Mouse (Mus musculus) embryonic fibroblast, embryonic 13.5 days (primary cell): ENCODE measurements at regions not wholly inside any gene's neighbourhood (a gene's known extent, or its start where the extent isn't known, plus 50 kb on each side); places are given as distances from the start of the nearest gene placed in this dataset.

Experiments
- H3K27ac ChIP-seq: 2 replicates; pipeline ENCODE4 v1.5.1; 2012; ENCODE audit warnings: low read length, control low read depth, inconsistent platforms; ENCODE audit not compliant: insufficient read depth
- H3K4me1 ChIP-seq: 2 replicates; pipeline ENCODE4 v1.6.1; 2011; ENCODE audit warnings: low read length; ENCODE audit not compliant: control insufficient read depth, insufficient read depth
- H3K4me3 ChIP-seq: 2 replicates; pipeline ENCODE4 v1.5.1; 2011; ENCODE audit warnings: mild to moderate bottlenecking, control low read depth, low read length; ENCODE audit not compliant: insufficient read depth
- CTCF ChIP-seq: IDR thresholded peaks from 2 replicates; pipeline ENCODE4 v1.5.1; 2011; ENCODE audit warnings: mild to moderate bottlenecking, control low read depth, low read length, moderate library complexity, borderline replicate concordance; ENCODE audit not compliant: insufficient read depth
- POLR2A ChIP-seq: IDR thresholded peaks from 2 replicates; pipeline ENCODE4 v1.6.1; 2011; ENCODE audit warnings: low read depth, mild to moderate bottlenecking, control low read depth, low read length, moderate library complexity

- no peak overlapping the region for H3K4me3 ChIP-seq
- TF ChIP-seq CTCF = no peak
- H3K27ac ChIP-seq = peak overlapping the region; percentile 68
- no peaks in the 10 kb centered on the region for H3K4me1 ChIP-seq
Observed at GRCm38 (mm10) chr15:59795717-59796116, 220.7 kb downstream of the 4933412E24Rik start.

- Histone ChIP-seq H3K4me3 (no peak overlapping the region), H3K4me1 (no peaks in the 10 kb centered on the region), H3K27ac (peak overlapping the region; percentile 68)
- no peak for TF ChIP-seq CTCF
- TF ChIP-seq POLR2A = no peak
Observed at GRCm38 (mm10) chr15:59794871-59795270, 221.5 kb downstream of the 4933412E24Rik start.

GRCm38 (mm10) chr15:59786706-59787425, 229.5 kb downstream of the 4933412E24Rik start:
- no peak overlapping the region for H3K27ac ChIP-seq
- H3K4me3 ChIP-seq = no peak overlapping the region
- peaks cover 5% of the 10 kb centered on the region; the same call in 1 of the 2 replicates for H3K4me1 ChIP-seq
- TF ChIP-seq CTCF = no peak

DNA sequence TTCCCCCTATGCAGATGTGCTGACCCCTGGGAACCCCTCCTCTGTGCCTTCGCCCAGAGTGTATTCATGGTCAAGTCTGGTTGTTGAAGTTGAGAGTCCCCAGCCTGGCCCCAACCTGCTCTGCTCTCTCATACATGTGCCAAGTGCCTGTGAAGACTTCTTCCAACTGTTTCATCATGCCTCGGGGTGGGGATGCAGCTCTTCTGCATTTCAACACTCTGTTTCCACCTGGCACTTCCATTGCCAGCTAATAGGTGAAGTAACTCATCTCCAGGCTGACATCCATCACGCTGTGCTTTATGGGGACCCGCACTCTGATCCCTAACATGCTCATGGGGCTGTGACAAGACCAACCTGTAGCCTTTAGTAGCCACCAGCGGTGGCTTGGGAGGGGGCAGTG, 230.4 kb downstream of the 4933412E24Rik start:
- H3K27ac ChIP-seq = no peak overlapping the region
- peaks cover 5% of the 10 kb centered on the region; the same call in 1 of the 2 replicates for H3K4me1 ChIP-seq
- no peak overlapping the region for H3K4me3 ChIP-seq
- TF ChIP-seq CTCF (no peak), POLR2A (no peak)

DNA sequence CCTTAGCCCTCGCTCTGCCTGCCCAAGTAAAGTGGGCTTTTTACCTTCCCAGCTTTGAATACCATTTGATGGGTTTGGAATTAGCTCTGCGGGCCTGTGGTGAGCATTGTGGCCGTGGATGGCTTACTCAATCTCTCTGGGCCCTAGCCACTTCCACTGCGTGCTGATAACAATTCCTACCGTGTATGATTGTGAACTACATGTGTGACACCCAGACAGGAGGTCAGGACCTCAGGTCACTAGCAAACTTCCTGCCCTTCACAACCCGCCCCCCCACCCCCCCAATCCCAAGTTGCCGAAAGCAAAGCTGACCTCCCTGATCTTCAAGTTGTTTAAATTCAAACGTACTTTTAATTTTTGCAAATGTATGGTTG, 231.9 kb downstream of the 4933412E24Rik start:
- peaks cover 5% of the 10 kb centered on the region; the same call in 1 of the 2 replicates for H3K4me1 ChIP-seq
- TF ChIP-seq POLR2A = no peak
- no peak for TF ChIP-seq CTCF
- H3K27ac ChIP-seq = peak overlapping the region; percentile 73
- no peak overlapping the region for H3K4me3 ChIP-seq

DNA sequence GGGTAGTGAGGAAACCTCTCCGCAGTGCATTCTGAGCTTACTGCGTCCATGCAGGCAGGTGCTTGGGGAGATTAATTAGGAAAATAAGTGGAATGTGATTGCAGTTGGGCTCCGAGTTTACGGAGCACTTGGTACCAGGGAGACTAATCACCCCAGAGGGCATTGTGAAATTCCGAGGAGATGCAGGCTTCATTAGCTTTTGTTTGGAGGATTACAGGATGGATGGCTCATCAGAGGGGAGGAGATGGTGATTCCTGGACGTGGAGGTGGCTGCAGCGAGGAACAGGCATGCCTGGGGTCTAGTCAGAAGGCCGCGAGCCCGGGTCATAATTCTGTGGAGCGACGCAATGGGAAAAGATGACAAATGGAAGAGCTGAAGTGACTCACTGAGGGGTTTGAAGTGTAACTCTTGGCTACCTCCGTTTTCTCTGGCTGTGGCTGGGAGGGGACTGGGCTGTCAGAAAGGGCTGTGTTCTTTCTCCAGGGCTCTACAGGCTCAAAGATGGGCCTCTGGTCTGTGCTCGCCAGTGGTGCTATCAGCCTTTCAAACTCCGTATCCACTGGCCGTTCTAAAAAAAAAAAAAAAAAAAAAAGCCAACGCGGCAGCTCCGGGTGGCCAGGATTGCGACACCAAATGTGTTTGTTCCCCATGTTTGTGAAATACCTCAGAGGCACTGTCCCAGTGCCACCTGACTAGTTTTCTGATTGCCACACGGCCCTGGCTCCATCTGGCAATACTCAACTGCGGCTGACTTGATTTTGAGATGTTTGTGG, 232.4 kb downstream of the 4933412E24Rik start:
- TF ChIP-seq POLR2A (no peak), CTCF (no peak)
- Histone ChIP-seq H3K27ac (peak overlapping the region; percentile 73), H3K4me1 (peaks cover 5% of the 10 kb centered on the region; the same call in 1 of the 2 replicates), H3K4me3 (no peak overlapping the region)

- no peak overlapping the region for H3K4me3 ChIP-seq
Observed at GRCm38 (mm10) chr15:59783393-59783781, 233.0 kb downstream of the 4933412E24Rik start.

GRCm38 (mm10) chr15:59780506-59780905, 235.9 kb downstream of the 4933412E24Rik start:
- H3K4me3 ChIP-seq = no peak overlapping the region
- peaks cover 14% of the 10 kb centered on the region for H3K4me1 ChIP-seq
- H3K27ac ChIP-seq = no peak overlapping the region
- no peak for TF ChIP-seq POLR2A
- TF ChIP-seq CTCF = no peak

More at GRCm38 (mm10) chr15:59783393-59783781, 233.0 kb downstream of the 4933412E24Rik start:
- Histone ChIP-seq H3K4me1 (peaks cover 5% of the 10 kb centered on the region; the same call in 1 of the 2 replicates), H3K27ac (peak overlapping the region; percentile 73; the same call in 1 of the 2 replicates)
- TF ChIP-seq CTCF (no peak), POLR2A (no peak)

DNA sequence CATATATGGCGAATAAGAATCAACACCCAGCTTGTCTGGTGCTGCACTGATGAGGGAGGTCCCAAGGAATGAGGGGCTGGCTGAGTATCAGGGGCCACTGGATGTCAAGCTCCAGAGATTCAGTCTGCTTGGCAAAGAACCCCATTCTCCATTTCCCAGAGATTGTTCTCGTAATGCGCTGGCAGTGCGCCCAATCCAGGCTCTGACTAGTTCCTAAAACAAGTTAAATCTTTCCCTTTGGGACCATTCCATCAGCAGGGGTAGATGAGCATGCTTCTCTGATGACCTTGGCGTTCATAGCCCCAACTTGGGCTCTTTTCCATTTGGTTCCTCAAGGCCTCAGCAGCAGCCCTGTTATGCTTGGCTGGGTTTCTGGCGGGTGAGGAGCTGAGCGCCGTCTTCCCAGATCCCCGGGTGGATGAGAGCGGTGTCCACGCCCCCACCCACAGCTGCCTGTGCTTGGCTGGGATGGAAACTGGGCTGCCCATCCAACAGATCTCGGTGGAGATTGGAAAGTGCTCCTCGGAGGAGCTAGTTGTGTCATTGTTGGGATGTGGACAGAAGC, 239.0 kb downstream of the 4933412E24Rik start:
- Histone ChIP-seq H3K27ac (peak overlapping the region; percentile 72), H3K4me1 (peaks cover 9% of the 10 kb centered on the region), H3K4me3 (no peak overlapping the region)
- TF ChIP-seq CTCF (no peak), POLR2A (no peak)

GRCm38 (mm10) chr15:59775781-59776180, 240.6 kb downstream of the 4933412E24Rik start:
- Histone ChIP-seq H3K27ac (no peak overlapping the region), H3K4me3 (no peak overlapping the region), H3K4me1 (peaks cover 9% of the 10 kb centered on the region)
- no peak for TF ChIP-seq POLR2A
- no peak for TF ChIP-seq CTCF
